Mouse (Mus musculus): Measurements from ENCODE around the gene Slc35g1. TPM values are rescaled to one million over a fixed set of nuclear protein-coding genes. Genes with fewer than 3 reads are reported as not detected.

Gene Slc35g1
- polyA plus RNA-seq, 1 experiment from 2014 or later, result 9.1 TPM

GRCm38 (mm10) chr19:38401416-38401815, 5.6 kb downstream of the Slc35g1 start:
- 88% methylated on average over 2 of the region's 2 CpGs for WGBS
- H3K9me3 ChIP-seq (replicated peaks), result no peaks in the 10 kb centered on the region
- H3K36me3 ChIP-seq, result peaks cover 33% of the 10 kb centered on the region
- H3K27me3 ChIP-seq (ENCODE audit: low read depth, poor library complexity, severe bottlenecking), result no peaks in the 10 kb centered on the region
- H3K4me3 ChIP-seq, result no peak overlapping the region
- no peak for DNase-seq (ENCODE audit: low spot score)
- peaks cover 19% of the 10 kb centered on the region for H3K4me1 ChIP-seq
- H3K27ac ChIP-seq (replicated peaks), result no peak overlapping the region

- Histone ChIP-seq H3K27me3 (ENCODE audit: low read depth, poor library complexity, severe bottlenecking) (no peaks in the 10 kb centered on the region), H3K36me3 (peaks cover 34% of the 10 kb centered on the region), H3K27ac (replicated peaks) (no peak overlapping the region), H3K4me1 (peaks cover 5% of the 10 kb centered on the region), H3K4me3 (no peak overlapping the region), H3K9me3 (replicated peaks) (no peaks in the 10 kb centered on the region)
- DNase-seq (ENCODE audit: low spot score), result no peak
- 92% methylated on average over 10 of the region's 10 CpGs for WGBS
Measured at GRCm38 (mm10) chr19:38410357-38411056, 14.7 kb downstream of the Slc35g1 start.

GRCm38 (mm10) chr19:38413861-38414260, 18.1 kb downstream of the Slc35g1 start:
- Histone ChIP-seq H3K27ac (replicated peaks) (no peak overlapping the region), H3K27me3 (ENCODE audit: low read depth, poor library complexity, severe bottlenecking) (no peaks in the 10 kb centered on the region), H3K9me3 (replicated peaks) (no peaks in the 10 kb centered on the region), H3K4me3 (no peak overlapping the region), H3K36me3 (peaks cover 21% of the 10 kb centered on the region), H3K4me1 (no peaks in the 10 kb centered on the region)
- no peak for DNase-seq (ENCODE audit: low spot score)
- 88% methylated on average over 6 of the region's 6 CpGs for WGBS

- no peaks in the 10 kb centered on the region for H3K27me3 ChIP-seq (ENCODE audit: low read depth, poor library complexity, severe bottlenecking)
- no peaks in the 10 kb centered on the region for H3K36me3 ChIP-seq
- no peak overlapping the region for H3K4me3 ChIP-seq
- no peak overlapping the region for H3K27ac ChIP-seq (replicated peaks)
- WGBS, result 84% methylated on average over 4 of the region's 4 CpGs
- no peaks in the 10 kb centered on the region for H3K9me3 ChIP-seq (replicated peaks)
- DNase-seq (ENCODE audit: low spot score), result no peak
- no peaks in the 10 kb centered on the region for H3K4me1 ChIP-seq
Measured at GRCm38 (mm10) chr19:38418819-38419423, 23.1 kb downstream of the Slc35g1 start.

GRCm38 (mm10) chr19:38420751-38421295, 25.0 kb downstream of the Slc35g1 start:
- 87% methylated on average over 4 of the region's 4 CpGs for WGBS
- H3K9me3 ChIP-seq (replicated peaks), result no peaks in the 10 kb centered on the region
- no peak overlapping the region for H3K4me3 ChIP-seq
- no peak for DNase-seq (ENCODE audit: low spot score)
- H3K27ac ChIP-seq (replicated peaks), result no peak overlapping the region
- no peaks in the 10 kb centered on the region for H3K27me3 ChIP-seq (ENCODE audit: low read depth, poor library complexity, severe bottlenecking)
- H3K36me3 ChIP-seq, result no peaks in the 10 kb centered on the region
- H3K4me1 ChIP-seq, result no peaks in the 10 kb centered on the region

- WGBS, result 62% methylated on average over 7 of the region's 7 CpGs
- no peak for DNase-seq (ENCODE audit: low spot score)
- H3K4me3 ChIP-seq, result no peak overlapping the region
Measured at GRCm38 (mm10) chr19:38421436-38421835, 25.7 kb downstream of the Slc35g1 start.

GRCm38 (mm10) chr19:38422926-38423325, 27.1 kb downstream of the Slc35g1 start:
- H3K27ac ChIP-seq (replicated peaks), result no peak overlapping the region
- WGBS, result 74% methylated on average over 6 of the region's 6 CpGs
- no peak for DNase-seq (ENCODE audit: low spot score)

More at GRCm38 (mm10) chr19:38421436-38421835, 25.7 kb downstream of the Slc35g1 start:
- Histone ChIP-seq H3K4me1 (no peaks in the 10 kb centered on the region), H3K27me3 (ENCODE audit: low read depth, poor library complexity, severe bottlenecking) (no peaks in the 10 kb centered on the region), H3K9me3 (replicated peaks) (no peaks in the 10 kb centered on the region), H3K27ac (replicated peaks) (no peak overlapping the region), H3K36me3 (no peaks in the 10 kb centered on the region)

GRCm38 (mm10) chr19:38423884-38424283, 28.1 kb downstream of the Slc35g1 start:
- DNase-seq (ENCODE audit: low spot score), result no peak
- no peaks in the 10 kb centered on the region for H3K27me3 ChIP-seq (ENCODE audit: low read depth, poor library complexity, severe bottlenecking)
- H3K36me3 ChIP-seq, result no peaks in the 10 kb centered on the region
- H3K4me3 ChIP-seq, result no peak overlapping the region
- no peak overlapping the region for H3K27ac ChIP-seq (replicated peaks)
- 53% methylated on average over 7 of the region's 7 CpGs for WGBS
- no peaks in the 10 kb centered on the region for H3K9me3 ChIP-seq (replicated peaks)
- H3K4me1 ChIP-seq, result no peaks in the 10 kb centered on the region

More at GRCm38 (mm10) chr19:38422926-38423325, 27.1 kb downstream of the Slc35g1 start:
- no peaks in the 10 kb centered on the region for H3K4me1 ChIP-seq
- H3K4me3 ChIP-seq, result no peak overlapping the region
- no peaks in the 10 kb centered on the region for H3K27me3 ChIP-seq (ENCODE audit: low read depth, poor library complexity, severe bottlenecking)
- H3K9me3 ChIP-seq (replicated peaks), result no peaks in the 10 kb centered on the region
- no peaks in the 10 kb centered on the region for H3K36me3 ChIP-seq

- WGBS, result 78% methylated on average over 7 of the region's 7 CpGs
- no peaks in the 10 kb centered on the region for H3K36me3 ChIP-seq
- H3K9me3 ChIP-seq (replicated peaks), result no peaks in the 10 kb centered on the region
- no peaks in the 10 kb centered on the region for H3K27me3 ChIP-seq (ENCODE audit: low read depth, poor library complexity, severe bottlenecking)
- no peak overlapping the region for H3K27ac ChIP-seq (replicated peaks)
- DNase-seq (ENCODE audit: low spot score), result no peak
- no peaks in the 10 kb centered on the region for H3K4me1 ChIP-seq
- no peak overlapping the region for H3K4me3 ChIP-seq
Measured at GRCm38 (mm10) chr19:38424581-38424980, 28.8 kb downstream of the Slc35g1 start.

GRCm38 (mm10) chr19:38429269-38429668, 33.5 kb downstream of the Slc35g1 start:
- Histone ChIP-seq H3K4me1 (no peaks in the 10 kb centered on the region), H3K27me3 (ENCODE audit: low read depth, poor library complexity, severe bottlenecking) (no peaks in the 10 kb centered on the region), H3K9me3 (replicated peaks) (no peaks in the 10 kb centered on the region), H3K36me3 (no peaks in the 10 kb centered on the region), H3K27ac (replicated peaks) (no peak overlapping the region), H3K4me3 (no peak overlapping the region)
- WGBS, result 53% methylated on average over 5 of the region's 5 CpGs
- no peak for DNase-seq (ENCODE audit: low spot score)

GRCm38 (mm10) chr19:38430475-38430874, 34.7 kb downstream of the Slc35g1 start:
- Histone ChIP-seq H3K27me3 (ENCODE audit: low read depth, poor library complexity, severe bottlenecking) (no peaks in the 10 kb centered on the region), H3K4me1 (no peaks in the 10 kb centered on the region), H3K27ac (replicated peaks) (no peak overlapping the region), H3K9me3 (replicated peaks) (0 out of 2 replicates have a peak, but pooled peaks cover under 1% of the 10 kb centered on the region), H3K36me3 (no peaks in the 10 kb centered on the region), H3K4me3 (no peak overlapping the region)
- no peak for DNase-seq (ENCODE audit: low spot score)
- 87% methylated on average over 8 of the region's 8 CpGs for WGBS

GRCm38 (mm10) chr19:38431326-38431725, 35.5 kb downstream of the Slc35g1 start:
- no peak for DNase-seq (ENCODE audit: low spot score)
- Histone ChIP-seq H3K4me3 (no peak overlapping the region), H3K27ac (replicated peaks) (no peak overlapping the region), H3K4me1 (no peaks in the 10 kb centered on the region), H3K27me3 (ENCODE audit: low read depth, poor library complexity, severe bottlenecking) (no peaks in the 10 kb centered on the region), H3K36me3 (no peaks in the 10 kb centered on the region), H3K9me3 (replicated peaks) (peaks cover 6% of the 10 kb centered on the region; the same call in 1 of the 2 replicates)
- WGBS, result 74% methylated on average over 7 of the region's 7 CpGs

- Histone ChIP-seq H3K9me3 (replicated peaks) (peaks cover 6% of the 10 kb centered on the region; the same call in 1 of the 2 replicates), H3K4me3 (no peak overlapping the region), H3K27me3 (ENCODE audit: low read depth, poor library complexity, severe bottlenecking) (no peaks in the 10 kb centered on the region), H3K27ac (replicated peaks) (no peak overlapping the region), H3K36me3 (no peaks in the 10 kb centered on the region), H3K4me1 (no peaks in the 10 kb centered on the region)
- DNase-seq (ENCODE audit: low spot score), result no peak
- 82% methylated on average over 3 of the region's 3 CpGs for WGBS
Measured at GRCm38 (mm10) chr19:38432021-38432420, 36.2 kb downstream of the Slc35g1 start.
